9 mouse cellular contexts compared by ENCODE assay signal in genomic region chr12:71017827-71018226, GRCm38 (mm10). TPM values are rescaled to one million over a fixed set of nuclear protein-coding genes. Genes with fewer than 3 reads are reported as not detected.
A peak's percentile ranks its signal among the peaks of the same experiment; 100 is the strongest.
DNase-seq lines count a peak whose midpoint lies in the region; ATAC-seq lines count a peak whose summit lies in the region.
"Had no signal": no experiment of that assay in that cellular context is flagged by ENCODE, and none has a peak within 500 bp of the region (broad histone marks: within the 10 kb centered on the region; RNA-seq: fewer than 3 reads in every experiment).

No protein-coding gene starts in this region.

- no peak for ATAC-seq in heart, embryonic 16.5 days (replicated peaks; ENCODE audit: extremely low read depth, insufficient read depth, low FRiP score)
- no peak for ATAC-seq in midbrain, embryonic 13.5 days
- ATAC-seq in midbrain, embryonic 15.5 days (replicated peaks), result no peak
- ATAC-seq in limb, embryonic 13.5 days (ENCODE audit: low FRiP score, low read depth), result no peak
- ATAC-seq in stomach, embryonic 16.5 days (ENCODE audit: insufficient read depth, low FRiP score), result no peak
- ATAC-seq in monocyte, adult 5-6 weeks (replicated peaks; ENCODE audit: insufficient number of reproducible peaks, low FRiP score, low TSS enrichment, poor library complexity, severe bottlenecking), result no peak

- H3K27me3 ChIP-seq in heart, embryonic 16.5 days (ENCODE audit: control insufficient read depth, insufficient read depth, low read length), result no peaks in the 10 kb centered on the region
- H3K27me3 ChIP-seq in midbrain, embryonic 13.5 days, result no peaks in the 10 kb centered on the region
- H3K27me3 ChIP-seq in midbrain, embryonic 15.5 days (replicated peaks), result no peaks in the 10 kb centered on the region
- H3K27me3 ChIP-seq in limb, embryonic 13.5 days, result no peaks in the 10 kb centered on the region
- H3K27me3 ChIP-seq in stomach, embryonic 16.5 days (ENCODE audit: control insufficient read depth, insufficient read depth, low read length), result no peaks in the 10 kb centered on the region

- H3K4me2 ChIP-seq in heart, embryonic 16.5 days (ENCODE audit: low read depth, low read length), result peak overlapping the region; percentile 83
- H3K4me2 ChIP-seq in midbrain, embryonic 13.5 days (replicated peaks), result peak overlapping the region; percentile 81; the same call in 1 of the 2 replicates
- no peak overlapping the region for H3K4me2 ChIP-seq in midbrain, embryonic 15.5 days
- H3K4me2 ChIP-seq in limb, embryonic 13.5 days (replicated peaks), result peak overlapping the region; percentile 74; the same call in 1 of the 2 replicates
- peak overlapping the region; percentile 64; the same call in 1 of the 2 replicates for H3K4me2 ChIP-seq in stomach, embryonic 16.5 days (ENCODE audit: low read depth, low read length)

- no peak overlapping the region for H3K9ac ChIP-seq in heart, embryonic 16.5 days (ENCODE audit: low read length)
- no peak overlapping the region for H3K9ac ChIP-seq in midbrain, embryonic 13.5 days (replicated peaks)
- H3K9ac ChIP-seq in midbrain, embryonic 15.5 days, result no peak overlapping the region
- H3K9ac ChIP-seq in limb, embryonic 13.5 days, result peak overlapping the region; percentile 93; the same call in 1 of the 2 replicates
- no peak overlapping the region for H3K9ac ChIP-seq in stomach, embryonic 16.5 days (ENCODE audit: low read length)

- no peak for DNase-seq in heart, adult 11 months
- DNase-seq in right cerebral cortex, postnatal 14 days, result no peak
- DNase-seq: cerebellum, adult 11 months had no signal

- H3K4me1 ChIP-seq in heart, embryonic 16.5 days (ENCODE audit: control insufficient read depth, insufficient read depth, low read length), result peaks cover 17% of the 10 kb centered on the region
- H3K4me1 ChIP-seq in midbrain, embryonic 13.5 days (replicated peaks), result peaks cover 27% of the 10 kb centered on the region
- H3K4me1 ChIP-seq in midbrain, embryonic 15.5 days, result peaks cover 23% of the 10 kb centered on the region
- H3K4me1 ChIP-seq in limb, embryonic 13.5 days, result peaks cover 24% of the 10 kb centered on the region
- peaks cover 10% of the 10 kb centered on the region for H3K4me1 ChIP-seq in stomach, embryonic 16.5 days (ENCODE audit: control insufficient read depth, insufficient read depth, low read length)

- WGBS in heart, embryonic 16.5 days, result 79% methylated on average over 10 of the region's 10 CpGs
- WGBS in midbrain, embryonic 13.5 days, result 88% methylated on average over 10 of the region's 10 CpGs
- 88% methylated on average over 10 of the region's 10 CpGs for WGBS in midbrain, embryonic 15.5 days
- WGBS in limb, embryonic 13.5 days, result 83% methylated on average over 10 of the region's 10 CpGs
- 74% methylated on average over 10 of the region's 10 CpGs for WGBS in stomach, embryonic 16.5 days

- no peak overlapping the region for H3K27ac ChIP-seq in heart, embryonic 16.5 days (ENCODE audit: low read length)
- no peak overlapping the region for H3K27ac ChIP-seq in midbrain, embryonic 13.5 days
- no peak overlapping the region for H3K27ac ChIP-seq in midbrain, embryonic 15.5 days
- no peak overlapping the region for H3K27ac ChIP-seq in limb, embryonic 13.5 days
- H3K27ac ChIP-seq in stomach, embryonic 16.5 days (ENCODE audit: low read length), result no peak overlapping the region

- no peak overlapping the region for H3K4me3 ChIP-seq in heart, embryonic 16.5 days (ENCODE audit: low read length)
- H3K4me3 ChIP-seq in midbrain, embryonic 13.5 days (replicated peaks), result peak overlapping the region; percentile 79; the same call in 1 of the 2 replicates
- H3K4me3 ChIP-seq in midbrain, embryonic 15.5 days, result no peak overlapping the region
- peak overlapping the region; percentile 97 for H3K4me3 ChIP-seq in limb, embryonic 13.5 days
- no peak overlapping the region for H3K4me3 ChIP-seq in stomach, embryonic 16.5 days (replicated peaks; ENCODE audit: low read length)

- H3K36me3 ChIP-seq in heart, embryonic 16.5 days (ENCODE audit: control insufficient read depth, insufficient read depth), result peaks cover 21% of the 10 kb centered on the region
- H3K36me3 ChIP-seq in midbrain, embryonic 13.5 days, result peaks cover 29% of the 10 kb centered on the region
- H3K36me3 ChIP-seq in midbrain, embryonic 15.5 days (replicated peaks), result peaks cover 21% of the 10 kb centered on the region; the same call in 1 of the 2 replicates
- peaks cover 36% of the 10 kb centered on the region for H3K36me3 ChIP-seq in limb, embryonic 13.5 days
- peaks cover 3% of the 10 kb centered on the region; the same call in 1 of the 2 replicates for H3K36me3 ChIP-seq in stomach, embryonic 16.5 days (ENCODE audit: control insufficient read depth, insufficient read depth, low read length)

- H3K9me3 ChIP-seq in heart, embryonic 16.5 days (replicated peaks; ENCODE audit: control insufficient read depth, low read length), result no peaks in the 10 kb centered on the region
- no peaks in the 10 kb centered on the region for H3K9me3 ChIP-seq in midbrain, embryonic 13.5 days
- H3K9me3 ChIP-seq in midbrain, embryonic 15.5 days, result no peaks in the 10 kb centered on the region
- H3K9me3 ChIP-seq in limb, embryonic 13.5 days, result no peaks in the 10 kb centered on the region
- H3K9me3 ChIP-seq in stomach, embryonic 16.5 days (replicated peaks; ENCODE audit: control insufficient read depth, low read length), result no peaks in the 10 kb centered on the region

RNA-seq across cellular contexts. Expression of gene Arid4a, which starts 2.0 kb away (rescaled TPM):
- polyA plus RNA-seq in heart, embryonic 16.5 days (2015; fragmentation: Nextera tagmentation; extraction: Ambion mirVana), result 27.9 and 29.3 TPM in 2 replicates
- polyA plus RNA-seq in midbrain, embryonic 13.5 days (2015; fragmentation: Nextera tagmentation; extraction: Ambion mirVana), result 46.3 and 46.8 TPM in 2 replicates
- 43.9 and 45.3 TPM in 2 replicates for polyA plus RNA-seq in midbrain, embryonic 15.5 days (2015; fragmentation: Nextera tagmentation; extraction: Ambion mirVana)
- polyA plus RNA-seq in limb, embryonic 13.5 days (2015; fragmentation: Nextera tagmentation; extraction: Ambion mirVana), result 42.9 and 43.5 TPM in 2 replicates
- polyA plus RNA-seq in stomach, embryonic 16.5 days (2015; fragmentation: Nextera tagmentation; extraction: Ambion mirVana), result 35.7 and 40.4 TPM in 2 replicates
- total RNA-seq in monocyte, adult 5-6 weeks (2017), result 91.2 to 156 TPM (median 106 TPM) in 3 replicates

RNA-seq across cellular contexts. Expression of gene Psma3, which starts 43.4 kb away (rescaled TPM):
- polyA plus RNA-seq in heart, embryonic 16.5 days (2015; fragmentation: Nextera tagmentation; extraction: Ambion mirVana), result 433 and 454 TPM in 2 replicates
- polyA plus RNA-seq in midbrain, embryonic 13.5 days (2015; fragmentation: Nextera tagmentation; extraction: Ambion mirVana), result 617 and 632 TPM in 2 replicates
- 495 and 513 TPM in 2 replicates for polyA plus RNA-seq in midbrain, embryonic 15.5 days (2015; fragmentation: Nextera tagmentation; extraction: Ambion mirVana)
- polyA plus RNA-seq in limb, embryonic 13.5 days (2015; fragmentation: Nextera tagmentation; extraction: Ambion mirVana), result 634 and 669 TPM in 2 replicates
- 503 and 542 TPM in 2 replicates for polyA plus RNA-seq in stomach, embryonic 16.5 days (2015; fragmentation: Nextera tagmentation; extraction: Ambion mirVana)
- total RNA-seq in monocyte, adult 5-6 weeks (2017), result 262 to 390 TPM (median 305 TPM) in 3 replicates

Comparison
In these comparisons a context has a peak if more than half of its experiments do, and no peak if none do; other contexts are left out.
1. H3K4me3 ChIP-seq: peak in midbrain, embryonic 13.5 days (single experiment) and limb, embryonic 13.5 days (single experiment); none in heart, embryonic 16.5 days (single experiment), midbrain, embryonic 15.5 days (single experiment) and stomach, embryonic 16.5 days (single experiment).